Mouse (Mus musculus): ENCODE data around the gene Pdlim4. TPM values are rescaled to one million over a fixed set of nuclear protein-coding genes. Genes with fewer than 3 reads are reported as not detected.

Gene Pdlim4
- total RNA-seq, 2 experiments from 2014 or later, result not detected

DNA sequence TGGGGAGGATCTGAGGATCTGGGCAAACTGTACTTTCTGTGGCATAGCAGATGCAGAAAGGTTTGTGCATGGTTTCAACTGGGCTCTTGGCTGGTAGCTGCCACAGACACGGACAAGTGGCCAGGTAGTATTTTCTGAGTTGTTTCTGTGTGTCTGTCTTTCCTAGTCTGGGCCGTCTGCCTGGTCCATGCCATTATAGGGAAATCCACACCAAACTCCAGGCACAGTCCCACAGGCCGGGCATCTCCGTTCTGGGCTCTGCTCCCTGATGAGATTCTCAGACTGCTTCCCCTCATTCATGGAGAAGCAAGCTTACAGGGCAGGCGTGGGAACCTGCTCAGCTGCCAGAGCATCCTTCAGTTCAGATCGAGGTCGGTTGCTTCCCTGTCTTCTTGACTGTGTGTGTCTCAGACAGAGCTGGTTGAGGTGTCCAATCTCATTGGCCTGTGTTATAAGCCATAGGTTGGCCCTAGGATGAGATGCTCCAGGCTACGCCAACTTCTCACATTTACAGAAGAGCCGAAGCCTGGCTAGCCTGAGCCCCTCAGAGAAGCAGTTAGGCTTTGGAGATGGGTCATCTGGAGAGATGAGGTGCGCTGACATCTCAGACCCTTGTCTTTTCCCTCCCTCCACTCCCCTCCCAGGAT is 31.4 kb upstream of the Pdlim4 start, which contains the start of gene P4ha2:
TSS of gene P4ha2 (plus strand) at position 51 of the 647 bp plus-strand sequence.
- ATAC-seq (replicated peaks; ENCODE audit: low FRiP score, low TSS enrichment, poor library complexity, severe bottlenecking), result no peak

- ATAC-seq (replicated peaks; ENCODE audit: low FRiP score, low TSS enrichment, poor library complexity, severe bottlenecking), result peak; percentile 59
These were observed 24.2 kb upstream of the Pdlim4 start for GRCm38 (mm10) chr11:54093000-54093399.

DNA sequence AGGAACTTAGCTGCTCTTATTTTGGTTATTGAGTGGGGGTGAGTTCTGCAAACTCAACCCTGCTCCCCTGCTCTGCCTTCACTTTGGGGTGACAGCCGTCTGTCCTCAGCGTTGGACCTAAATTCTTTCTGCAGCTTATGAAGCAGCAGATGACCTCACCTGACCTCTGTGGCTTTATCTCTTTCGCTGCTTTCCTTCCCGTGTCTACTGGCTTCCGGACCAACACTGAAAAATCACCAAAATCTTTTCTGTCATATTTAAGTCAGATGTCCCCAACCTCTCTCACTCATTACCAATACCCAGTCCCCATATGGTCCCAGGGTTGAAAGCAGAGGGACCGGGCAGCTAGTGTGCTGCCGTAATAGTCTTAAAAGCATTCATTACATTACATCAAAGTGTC is 23.4 kb upstream of the Pdlim4 start:
- no peak for ATAC-seq (replicated peaks; ENCODE audit: low FRiP score, low TSS enrichment, poor library complexity, severe bottlenecking)

DNA sequence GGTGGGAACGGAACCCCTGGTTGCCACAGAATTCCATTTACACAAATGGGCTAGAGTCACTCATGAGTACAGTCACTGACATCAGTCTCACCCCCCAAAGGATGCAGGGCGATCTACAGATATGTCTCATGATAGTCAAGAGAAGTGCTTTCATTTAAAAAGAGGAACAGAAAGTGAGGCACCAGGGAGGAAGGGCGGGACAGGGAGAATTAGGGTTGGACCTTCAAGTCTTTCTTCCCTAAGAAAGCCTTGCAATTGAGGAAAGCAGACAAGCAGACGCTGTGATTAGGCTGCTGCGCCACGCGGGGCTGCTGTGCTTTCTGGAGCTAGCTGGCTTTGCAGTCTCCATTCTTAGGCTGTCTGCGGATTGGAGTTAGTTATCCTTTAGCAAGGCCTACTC is 22.9 kb upstream of the Pdlim4 start:
- no peak for ATAC-seq (replicated peaks; ENCODE audit: low FRiP score, low TSS enrichment, poor library complexity, severe bottlenecking)

- ATAC-seq (replicated peaks; ENCODE audit: low FRiP score, low TSS enrichment, poor library complexity, severe bottlenecking), result no peak
These were observed 21.5 kb upstream of the Pdlim4 start for GRCm38 (mm10) chr11:54090091-54090879.

DNA sequence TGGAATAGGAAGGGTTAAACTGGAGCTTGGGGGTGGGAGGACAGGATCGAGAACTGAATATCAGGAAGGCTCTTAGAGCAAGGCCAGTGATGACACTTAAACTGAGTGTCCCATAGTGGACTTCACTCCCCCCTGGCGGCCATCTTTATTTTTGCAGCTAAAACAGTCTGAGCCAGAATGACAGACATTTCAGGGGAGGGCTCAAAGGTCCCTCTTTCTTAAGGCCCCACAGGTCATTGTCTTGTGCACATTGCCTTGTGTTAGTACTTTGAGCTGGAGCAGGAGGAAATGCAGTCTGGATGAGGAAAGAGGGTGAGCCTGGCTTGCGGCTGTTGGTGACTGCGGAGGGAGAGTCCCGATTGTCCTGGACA is 20.1 kb upstream of the Pdlim4 start:
- ATAC-seq (replicated peaks; ENCODE audit: low FRiP score, low TSS enrichment, poor library complexity, severe bottlenecking), result peak; percentile 72

DNA sequence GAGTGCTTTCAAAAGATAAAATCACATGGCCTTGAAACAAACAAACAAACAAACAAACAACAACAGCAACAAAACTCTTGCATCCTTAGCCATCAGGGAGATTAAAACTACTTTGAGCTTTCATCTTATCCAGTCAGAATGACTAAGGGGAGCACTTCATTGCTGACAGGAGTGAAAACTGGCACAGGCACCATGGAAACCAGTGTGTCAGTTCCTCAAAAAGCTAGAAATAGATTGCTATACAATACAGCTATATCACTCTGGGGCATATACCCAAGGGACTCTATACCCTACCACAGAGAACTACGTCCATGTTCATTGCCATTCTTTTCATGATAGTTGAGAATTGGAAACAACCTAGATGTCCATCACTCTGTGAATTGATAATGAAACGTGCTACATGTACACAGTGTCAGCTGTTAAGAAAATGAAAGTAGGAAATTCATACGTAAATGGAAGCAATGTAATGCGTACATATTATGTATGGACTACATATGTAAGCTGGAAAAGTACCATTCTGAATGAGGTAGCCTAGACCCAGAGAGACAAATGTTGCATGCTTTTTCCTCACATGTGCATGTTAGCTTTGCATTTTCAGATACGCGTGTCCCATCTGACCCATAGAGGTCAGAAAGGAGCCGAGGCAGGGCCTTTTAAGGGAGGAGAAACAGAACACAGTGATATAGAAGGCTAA is 19.6 kb upstream of the Pdlim4 start:
- peak; percentile 17; the same call in 1 of the 2 replicates for ATAC-seq (replicated peaks; ENCODE audit: low FRiP score, low TSS enrichment, poor library complexity, severe bottlenecking)

- no peak for ATAC-seq (replicated peaks; ENCODE audit: low FRiP score, low TSS enrichment, poor library complexity, severe bottlenecking)
These were observed 17.0 kb upstream of the Pdlim4 start for GRCm38 (mm10) chr11:54085816-54086215.

- ATAC-seq (replicated peaks; ENCODE audit: low FRiP score, low TSS enrichment, poor library complexity, severe bottlenecking), result no peak
These were observed 16.2 kb upstream of the Pdlim4 start for GRCm38 (mm10) chr11:54084976-54085375.

- ATAC-seq (replicated peaks; ENCODE audit: low FRiP score, low TSS enrichment, poor library complexity, severe bottlenecking), result no peak
These were observed 13.9 kb upstream of the Pdlim4 start for GRCm38 (mm10) chr11:54082725-54083124.

GRCm38 (mm10) chr11:54080435-54080834 is 11.6 kb upstream of the Pdlim4 start:
- no peak for ATAC-seq (replicated peaks; ENCODE audit: low FRiP score, low TSS enrichment, poor library complexity, severe bottlenecking)

DNA sequence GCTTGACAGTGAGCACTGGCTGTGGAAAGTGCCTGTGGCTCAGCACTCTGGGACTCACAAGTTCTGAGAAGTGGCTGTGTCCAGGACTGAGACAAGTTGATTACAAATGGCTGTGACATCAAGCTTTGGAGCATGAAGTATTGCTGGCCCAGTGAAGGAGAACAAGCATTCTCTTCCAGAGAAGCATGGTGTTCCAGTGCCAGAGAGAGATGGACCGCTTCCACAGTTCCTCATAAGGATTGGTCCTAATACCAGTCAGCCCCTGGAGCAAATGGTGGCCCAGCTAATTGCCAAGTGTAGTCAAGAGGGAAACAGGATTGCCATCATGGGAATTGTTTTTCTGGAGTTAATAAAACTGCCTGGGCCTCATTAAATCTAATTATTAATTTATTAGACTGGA is 7.3 kb upstream of the Pdlim4 start:
- no peak for ATAC-seq (replicated peaks; ENCODE audit: low FRiP score, low TSS enrichment, poor library complexity, severe bottlenecking)

DNA sequence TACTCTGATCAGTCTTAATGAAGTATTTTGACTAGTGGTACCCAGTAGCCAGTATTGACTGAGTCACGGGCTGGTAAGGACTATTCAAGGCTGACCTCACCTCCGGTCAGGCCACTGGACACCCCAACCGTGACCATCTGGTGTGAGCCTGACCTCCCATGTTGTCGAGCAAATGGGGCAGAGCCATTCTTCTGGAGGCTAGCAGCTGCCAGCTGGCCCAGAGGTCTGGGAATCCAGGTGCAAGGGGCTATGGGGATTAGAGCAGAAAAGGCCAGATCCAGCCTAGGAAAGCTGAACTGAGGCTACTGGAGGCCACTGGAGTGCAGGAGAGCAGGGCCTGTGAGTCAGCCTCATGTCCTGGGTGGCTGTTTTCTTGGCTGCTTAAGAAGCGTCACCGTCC is 6.5 kb upstream of the Pdlim4 start:
- no peak for ATAC-seq (replicated peaks; ENCODE audit: low FRiP score, low TSS enrichment, poor library complexity, severe bottlenecking)

GRCm38 (mm10) chr11:54073291-54073690 is 4.5 kb upstream of the Pdlim4 start:
- no peak for ATAC-seq (replicated peaks; ENCODE audit: low FRiP score, low TSS enrichment, poor library complexity, severe bottlenecking)

DNA sequence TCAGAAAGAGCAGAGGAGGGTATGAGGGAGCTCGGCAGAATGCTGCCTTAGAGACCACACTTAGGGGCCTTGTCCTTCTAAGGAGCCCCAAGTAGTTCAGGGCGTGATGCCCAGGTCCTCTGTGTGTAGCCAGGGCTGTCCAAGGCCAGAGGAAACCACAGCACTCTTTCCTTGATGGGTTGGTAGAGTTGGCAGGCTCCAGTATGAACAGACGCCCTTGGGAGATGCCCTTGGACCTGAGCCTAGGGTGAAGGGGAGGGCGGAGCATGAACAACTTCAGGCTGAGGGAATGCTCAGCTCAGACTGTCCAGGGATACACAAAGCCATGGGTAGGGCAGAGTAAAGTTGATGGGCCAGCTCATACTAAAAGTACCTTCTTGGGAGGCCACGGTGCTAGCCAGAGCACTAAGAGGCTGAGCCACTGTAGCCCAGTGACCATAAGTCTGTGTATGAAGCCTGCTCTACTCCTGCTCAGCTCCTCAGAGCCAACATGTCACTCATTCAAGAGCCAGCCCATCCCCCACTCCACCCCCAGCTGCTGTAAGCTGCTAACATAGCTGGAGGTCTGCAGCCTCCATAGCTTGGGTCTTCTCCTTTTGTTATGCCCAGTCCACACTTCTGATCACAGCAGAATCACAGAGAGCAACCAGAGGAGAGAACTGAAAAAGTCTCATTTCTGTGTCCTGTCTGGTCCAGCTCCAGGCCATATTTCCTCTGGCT is 3.1 kb upstream of the Pdlim4 start:
- no peak for ATAC-seq (replicated peaks; ENCODE audit: low FRiP score, low TSS enrichment, poor library complexity, severe bottlenecking)

DNA sequence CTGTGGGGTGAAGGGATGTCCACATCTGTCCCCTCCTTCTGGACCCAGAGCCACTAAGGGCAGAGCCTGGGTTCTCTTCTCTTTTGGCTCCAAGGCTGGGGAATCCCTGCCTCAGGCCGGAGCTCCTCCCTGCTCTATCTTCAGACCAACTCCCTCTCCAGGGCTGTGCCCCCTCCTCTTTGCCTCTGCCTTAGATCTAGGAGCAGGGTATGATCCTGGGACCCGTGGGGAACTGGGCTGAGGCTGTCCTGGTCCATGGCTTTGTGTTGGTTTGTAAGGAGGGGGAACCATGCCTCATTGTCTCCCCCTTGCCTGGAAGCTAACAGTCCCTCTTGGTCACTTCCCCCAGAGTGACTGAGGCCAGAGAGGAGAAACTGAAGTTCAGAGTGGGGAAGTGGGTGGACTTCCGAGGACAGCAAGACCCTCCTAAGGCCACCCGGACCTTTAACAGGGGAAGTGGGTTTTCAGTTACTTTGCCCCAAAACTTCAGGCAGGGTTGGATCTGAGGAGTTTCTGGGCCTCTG is 756 bp downstream of the Pdlim4 start:
- ATAC-seq (replicated peaks; ENCODE audit: low FRiP score, low TSS enrichment, poor library complexity, severe bottlenecking), result no peak

GRCm38 (mm10) chr11:54067318-54067995 is 1.4 kb downstream of the Pdlim4 start:
- no peak for ATAC-seq (replicated peaks; ENCODE audit: low FRiP score, low TSS enrichment, poor library complexity, severe bottlenecking)

GRCm38 (mm10) chr11:54066400-54066799 is 2.4 kb downstream of the Pdlim4 start:
- no peak for ATAC-seq (replicated peaks; ENCODE audit: low FRiP score, low TSS enrichment, poor library complexity, severe bottlenecking)

- ATAC-seq (replicated peaks; ENCODE audit: low FRiP score, low TSS enrichment, poor library complexity, severe bottlenecking), result no peak
These were observed 3.0 kb downstream of the Pdlim4 start for GRCm38 (mm10) chr11:54065915-54066178.

Measured in megakaryocyte-erythroid progenitor cell, adult 5-6 weeks (primary cell).